Mouse (Mus musculus): ENCODE data around the gene Nap1l1. TPM values are rescaled to one million over a fixed set of nuclear protein-coding genes. Genes with fewer than 3 reads are reported as not detected.
A peak's percentile ranks its signal among the peaks of the same experiment; 100 is the strongest.
"Not testable (repeated sequence)": the region's sequence is repeated elsewhere in the genome, so short reads cannot be mapped to it uniquely, and the experiment has no call there.

Gene Nap1l1
- polyA plus RNA-seq (2014; fragmentation: Nextera tagmentation; extraction: Ambion mirVana), result 248 and 249 TPM in 2 replicates

- WGBS, result 1% methylated on average over 60 of the region's 80 CpGs
- DNase-seq (ENCODE audit: low spot score) (peak; percentile 99), ATAC-seq (replicated peaks; ENCODE audit: low FRiP score, low TSS enrichment, low read depth) (peak; percentile 100)
- Histone ChIP-seq H3K4me1 (replicated peaks; ENCODE audit: control insufficient read depth, insufficient read depth, low read length) (peaks cover 22% of the 10 kb centered on the region), H3K9ac (ENCODE audit: low read length) (peak within 1 kb of the TSS; percentile 96), H3K27me3 (replicated peaks; ENCODE audit: control insufficient read depth, insufficient read depth, low read length) (no peaks in the 10 kb centered on the region), H3K36me3 (ENCODE audit: control insufficient read depth, insufficient read depth, low read length) (0 out of 2 replicates have a peak, but pooled peaks cover 4% of the 10 kb centered on the region), H3K4me3 (ENCODE audit: low read depth, low read length) (peak within 1 kb of the TSS; percentile 93), H3K4me2 (ENCODE audit: low read length) (peak within 1 kb of the TSS; percentile 78), H3K9me3 (ENCODE audit: control insufficient read depth, low read length) (no peaks in the 10 kb centered on the region), H3K27ac (ENCODE audit: low read depth) (peak within 1 kb of the TSS; percentile 95)
Measured at GRCm38 (mm10) chr10:111472686-111473510, at the start of gene Nap1l1. TSS of gene Nap1l1 (plus strand) at chr10:111473223.

- no peak overlapping the region for H3K4me3 ChIP-seq (ENCODE audit: low read depth, low read length)
- 85% methylated on average over 1 of the region's 1 CpGs for WGBS
Measured at GRCm38 (mm10) chr10:111426491-111426890, 46.5 kb upstream of the Nap1l1 start.

GRCm38 (mm10) chr10:111433502-111433901, 39.5 kb upstream of the Nap1l1 start:
- no peak overlapping the region for H3K27ac ChIP-seq (ENCODE audit: low read depth)
- no peak overlapping the region for H3K4me3 ChIP-seq (ENCODE audit: low read depth, low read length)
- no peaks in the 10 kb centered on the region for H3K36me3 ChIP-seq (ENCODE audit: control insufficient read depth, insufficient read depth, low read length)
- DNase-seq (ENCODE audit: low spot score) (no peak), ATAC-seq (replicated peaks; ENCODE audit: low FRiP score, low TSS enrichment, low read depth) (no peak)
- no peaks in the 10 kb centered on the region for H3K27me3 ChIP-seq (replicated peaks; ENCODE audit: control insufficient read depth, insufficient read depth, low read length)
- no peak overlapping the region for H3K9ac ChIP-seq (ENCODE audit: low read length)
- no peak overlapping the region for H3K4me2 ChIP-seq (ENCODE audit: low read length)
- 89% methylated on average over 3 of the region's 3 CpGs for WGBS
- no peaks in the 10 kb centered on the region for H3K4me1 ChIP-seq (replicated peaks; ENCODE audit: control insufficient read depth, insufficient read depth, low read length)
- H3K9me3 ChIP-seq (ENCODE audit: control insufficient read depth, low read length), result no peaks in the 10 kb centered on the region

More at GRCm38 (mm10) chr10:111426491-111426890, 46.5 kb upstream of the Nap1l1 start:
- no peak overlapping the region for H3K4me2 ChIP-seq (ENCODE audit: low read length)
- H3K27ac ChIP-seq (ENCODE audit: low read depth), result no peak overlapping the region
- no peaks in the 10 kb centered on the region for H3K9me3 ChIP-seq (ENCODE audit: control insufficient read depth, low read length)
- peaks cover 5% of the 10 kb centered on the region; the same call in 1 of the 2 replicates for H3K4me1 ChIP-seq (replicated peaks; ENCODE audit: control insufficient read depth, insufficient read depth, low read length)
- H3K36me3 ChIP-seq (ENCODE audit: control insufficient read depth, insufficient read depth, low read length), result no peaks in the 10 kb centered on the region
- H3K9ac ChIP-seq (ENCODE audit: low read length), result no peak overlapping the region
- DNase-seq (ENCODE audit: low spot score), result no peak
- no peak for ATAC-seq (replicated peaks; ENCODE audit: low FRiP score, low TSS enrichment, low read depth)
- H3K27me3 ChIP-seq (replicated peaks; ENCODE audit: control insufficient read depth, insufficient read depth, low read length), result no peaks in the 10 kb centered on the region

GRCm38 (mm10) chr10:111441034-111441440, 32.0 kb upstream of the Nap1l1 start:
- Histone ChIP-seq H3K36me3 (ENCODE audit: control insufficient read depth, insufficient read depth, low read length) (no peaks in the 10 kb centered on the region), H3K9ac (ENCODE audit: low read length) (no peak overlapping the region), H3K27me3 (replicated peaks; ENCODE audit: control insufficient read depth, insufficient read depth, low read length) (no peaks in the 10 kb centered on the region), H3K27ac (ENCODE audit: low read depth) (no peak overlapping the region), H3K4me2 (ENCODE audit: low read length) (no peak overlapping the region), H3K4me1 (replicated peaks; ENCODE audit: control insufficient read depth, insufficient read depth, low read length) (no peaks in the 10 kb centered on the region), H3K4me3 (ENCODE audit: low read depth, low read length) (no peak overlapping the region), H3K9me3 (ENCODE audit: control insufficient read depth, low read length) (no peaks in the 10 kb centered on the region)
- 66% methylated on average over 3 of the region's 3 CpGs for WGBS
- ATAC-seq (replicated peaks; ENCODE audit: low FRiP score, low TSS enrichment, low read depth), result no peak
- no peak for DNase-seq (ENCODE audit: low spot score)

- Histone ChIP-seq H3K27ac (ENCODE audit: low read depth) (no peak overlapping the region), H3K9ac (ENCODE audit: low read length) (no peak overlapping the region), H3K4me3 (ENCODE audit: low read depth, low read length) (no peak overlapping the region), H3K4me2 (ENCODE audit: low read length) (no peak overlapping the region), H3K4me1 (replicated peaks; ENCODE audit: control insufficient read depth, insufficient read depth, low read length) (no peaks in the 10 kb centered on the region), H3K36me3 (ENCODE audit: control insufficient read depth, insufficient read depth, low read length) (no peaks in the 10 kb centered on the region), H3K27me3 (replicated peaks; ENCODE audit: control insufficient read depth, insufficient read depth, low read length) (no peaks in the 10 kb centered on the region), H3K9me3 (ENCODE audit: control insufficient read depth, low read length) (no peaks in the 10 kb centered on the region)
- DNase-seq (ENCODE audit: low spot score) (no peak), ATAC-seq (replicated peaks; ENCODE audit: low FRiP score, low TSS enrichment, low read depth) (no peak)
- WGBS, result 41% methylated on average over 9 of the region's 9 CpGs
Measured at GRCm38 (mm10) chr10:111444199-111444598, 28.8 kb upstream of the Nap1l1 start.

- Histone ChIP-seq H3K4me1 (replicated peaks; ENCODE audit: control insufficient read depth, insufficient read depth, low read length) (no peaks in the 10 kb centered on the region), H3K9me3 (ENCODE audit: control insufficient read depth, low read length) (no peaks in the 10 kb centered on the region), H3K4me3 (ENCODE audit: low read depth, low read length) (no peak overlapping the region), H3K4me2 (ENCODE audit: low read length) (no peak overlapping the region), H3K36me3 (ENCODE audit: control insufficient read depth, insufficient read depth, low read length) (no peaks in the 10 kb centered on the region), H3K9ac (ENCODE audit: low read length) (no peak overlapping the region), H3K27ac (ENCODE audit: low read depth) (no peak overlapping the region), H3K27me3 (replicated peaks; ENCODE audit: control insufficient read depth, insufficient read depth, low read length) (no peaks in the 10 kb centered on the region)
- ATAC-seq (replicated peaks; ENCODE audit: low FRiP score, low TSS enrichment, low read depth) (no peak), DNase-seq (ENCODE audit: low spot score) (no peak)
- 55% methylated on average over 9 of the region's 9 CpGs for WGBS
Measured at GRCm38 (mm10) chr10:111445939-111446671, 26.9 kb upstream of the Nap1l1 start.

- H3K9ac ChIP-seq (ENCODE audit: low read length); ATAC-seq (replicated peaks; ENCODE audit: low FRiP score, low TSS enrichment, low read depth): not testable (repeated sequence)
- WGBS, result 100% methylated on average over 2 of the region's 3 CpGs
Measured at GRCm38 (mm10) chr10:111446672-111447008, 26.4 kb upstream of the Nap1l1 start.

GRCm38 (mm10) chr10:111449662-111450061, 23.4 kb upstream of the Nap1l1 start:
- WGBS, result 67% methylated on average over 5 of the region's 5 CpGs
- H3K4me1 ChIP-seq (replicated peaks; ENCODE audit: control insufficient read depth, insufficient read depth, low read length); H3K27me3 ChIP-seq (replicated peaks; ENCODE audit: control insufficient read depth, insufficient read depth, low read length); DNase-seq (ENCODE audit: low spot score); H3K9me3 ChIP-seq (ENCODE audit: control insufficient read depth, low read length); H3K4me2 ChIP-seq (ENCODE audit: low read length); ATAC-seq (replicated peaks; ENCODE audit: low FRiP score, low TSS enrichment, low read depth); H3K27ac ChIP-seq (ENCODE audit: low read depth); H3K4me3 ChIP-seq (ENCODE audit: low read depth, low read length); H3K36me3 ChIP-seq (ENCODE audit: control insufficient read depth, insufficient read depth, low read length); H3K9ac ChIP-seq (ENCODE audit: low read length): not testable (repeated sequence)

More at GRCm38 (mm10) chr10:111446672-111447008, 26.4 kb upstream of the Nap1l1 start:
- not testable (repeated sequence) for H3K27me3 ChIP-seq (replicated peaks; ENCODE audit: control insufficient read depth, insufficient read depth, low read length); H3K4me1 ChIP-seq (replicated peaks; ENCODE audit: control insufficient read depth, insufficient read depth, low read length); DNase-seq (ENCODE audit: low spot score); H3K4me2 ChIP-seq (ENCODE audit: low read length); H3K4me3 ChIP-seq (ENCODE audit: low read depth, low read length); H3K27ac ChIP-seq (ENCODE audit: low read depth); H3K36me3 ChIP-seq (ENCODE audit: control insufficient read depth, insufficient read depth, low read length); H3K9me3 ChIP-seq (ENCODE audit: control insufficient read depth, low read length)

All from intestine, embryonic 14.5 days (tissue).